Mouse (Mus musculus): ENCODE data around the gene Shh. TPM values are rescaled to one million over a fixed set of nuclear protein-coding genes. Genes with fewer than 3 reads are reported as not detected.

Gene Shh
- total RNA-seq (2021): 1 to 10 TPM; 1.4 TPM
- long read RNA-seq, experiment 1: 0 reads
- long read RNA-seq, experiment 2, partial matches to known transcripts: 0 of 2 reads
- long read RNA-seq, experiment 2, other reads (novel, unspliced or antisense): 2 of 2 reads

- DNase-seq (ENCODE audit: low spot score in 2 of 2): peak in 1 of 2 experiments; percentile 43
Observed at GRCm38 (mm10) chr5:28466760-28467306, at the start of gene Shh. Gene Shh, minus strand, starts transcription at chr5:28467256.

GRCm38 (mm10) chr5:28500792-28501439 is 33.9 kb upstream of the Shh start:
- no peak for DNase-seq (ENCODE audit: low spot score in 2 of 2)

GRCm38 (mm10) chr5:28498846-28499245 is 31.8 kb upstream of the Shh start:
- no peak for DNase-seq (ENCODE audit: low spot score in 2 of 2)

GRCm38 (mm10) chr5:28495712-28496650 is 28.9 kb upstream of the Shh start:
- no peak for DNase-seq (ENCODE audit: low spot score in 2 of 2)

- DNase-seq (ENCODE audit: low spot score in 2 of 2): no peak
Observed at GRCm38 (mm10) chr5:28493550-28493949, 26.5 kb upstream of the Shh start.

- DNase-seq (ENCODE audit: low spot score in 2 of 2): no peak
Observed at GRCm38 (mm10) chr5:28482991-28483390, 15.9 kb upstream of the Shh start.

- DNase-seq (ENCODE audit: low spot score in 2 of 2): no peak
Observed at GRCm38 (mm10) chr5:28481730-28482129, 14.7 kb upstream of the Shh start.

GRCm38 (mm10) chr5:28476389-28477379 is 9.6 kb upstream of the Shh start:
- no peak for DNase-seq (ENCODE audit: low spot score in 2 of 2)

GRCm38 (mm10) chr5:28473556-28473955 is 6.5 kb upstream of the Shh start:
- no peak for DNase-seq (ENCODE audit: low spot score in 2 of 2)

- DNase-seq (ENCODE audit: low spot score in 2 of 2): peak; percentile 44 to 53
Observed at GRCm38 (mm10) chr5:28469525-28470202, 2.6 kb upstream of the Shh start.

GRCm38 (mm10) chr5:28466351-28466750 is 705 bp downstream of the Shh start:
- DNase-seq (ENCODE audit: low spot score in 2 of 2): no peak

GRCm38 (mm10) chr5:28465526-28465925 is 1.5 kb downstream of the Shh start:
- DNase-seq (ENCODE audit: low spot score in 2 of 2): no peak

- DNase-seq (ENCODE audit: low spot score in 2 of 2): peak; percentile 58 to 62
Observed at GRCm38 (mm10) chr5:28465099-28465406, 2.0 kb downstream of the Shh start.

GRCm38 (mm10) chr5:28464361-28465098 is 2.5 kb downstream of the Shh start:
- peak in 1 of 2 experiments; percentile 28 for DNase-seq (ENCODE audit: low spot score in 2 of 2)

- no peak for DNase-seq (ENCODE audit: low spot score in 2 of 2)
Observed at GRCm38 (mm10) chr5:28463656-28464055, 3.4 kb downstream of the Shh start.

- no peak for DNase-seq (ENCODE audit: low spot score in 2 of 2)
Observed at GRCm38 (mm10) chr5:28462741-28463590, 4.1 kb downstream of the Shh start.

GRCm38 (mm10) chr5:28461376-28461775 is 5.7 kb downstream of the Shh start:
- no peak for DNase-seq (ENCODE audit: low spot score in 2 of 2)

GRCm38 (mm10) chr5:28460556-28461350 is 6.3 kb downstream of the Shh start:
- DNase-seq (ENCODE audit: low spot score in 2 of 2): no peak

Data from layer of hippocampus, postnatal 14 days (tissue).